Mouse (Mus musculus): ENCODE data around the gene Yipf3.

Yipf3 gene

DNA sequence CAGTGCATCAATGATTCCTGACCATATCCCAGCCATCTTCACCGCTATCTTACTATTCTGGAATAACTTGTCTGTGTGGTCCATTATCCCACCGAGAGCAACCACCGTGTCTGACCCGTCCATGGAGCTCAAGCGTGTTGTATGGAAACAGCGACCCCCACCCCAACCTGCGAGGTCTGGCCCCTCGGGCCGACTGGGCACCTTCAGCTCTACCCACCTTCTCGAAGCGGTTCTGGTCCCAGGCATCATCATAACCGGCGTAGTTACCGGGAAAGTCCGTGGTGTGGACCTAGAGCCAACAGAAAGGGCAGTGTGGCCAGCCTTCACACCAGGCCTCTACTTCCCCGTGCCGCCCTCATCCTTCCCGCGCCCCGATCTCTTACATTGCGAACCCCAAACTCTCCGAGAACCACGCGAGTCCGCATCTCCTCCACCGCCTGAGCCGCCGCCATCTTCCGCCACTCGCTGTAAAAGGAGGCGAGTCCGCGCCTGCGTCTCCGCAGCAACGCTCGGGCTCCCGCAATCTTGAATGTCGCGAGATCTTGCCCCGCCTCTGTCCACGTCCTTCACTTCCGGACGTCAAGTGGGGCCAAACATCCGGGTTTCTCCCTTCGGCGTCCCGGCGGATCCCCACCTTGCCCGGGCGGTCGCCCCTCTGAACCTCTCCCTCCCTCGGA lies at the start of gene Yipf3, which contains the start of gene Polr1c:
TSS of gene Yipf3 (plus strand) at position 569 of the 677 bp plus-strand sequence.
TSS of gene Polr1c (minus strand) at position 543 of the 677 bp plus-strand sequence.
- DNase-seq = peak; percentile 95

DNA sequence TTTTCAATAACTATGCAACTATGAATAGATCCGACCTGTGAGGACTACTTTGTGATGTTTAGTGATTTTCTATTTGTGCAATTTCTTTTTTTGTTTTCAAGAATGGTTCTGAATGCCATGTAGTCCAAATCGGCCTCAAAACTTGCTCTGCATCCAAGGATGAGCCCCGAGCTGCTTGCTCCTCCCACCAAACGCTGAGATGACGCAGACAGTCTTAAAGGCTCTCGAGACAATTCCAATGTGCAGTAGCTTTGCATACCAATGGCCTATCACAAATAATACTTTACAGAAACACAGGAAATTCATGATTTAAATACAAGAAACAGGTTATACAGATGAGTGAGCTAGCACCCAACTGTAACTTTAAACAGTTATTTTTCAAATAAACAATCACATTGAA lies 46.7 kb upstream of the Yipf3 start:
- peak; percentile 5 to 6 for DNase-seq

DNA sequence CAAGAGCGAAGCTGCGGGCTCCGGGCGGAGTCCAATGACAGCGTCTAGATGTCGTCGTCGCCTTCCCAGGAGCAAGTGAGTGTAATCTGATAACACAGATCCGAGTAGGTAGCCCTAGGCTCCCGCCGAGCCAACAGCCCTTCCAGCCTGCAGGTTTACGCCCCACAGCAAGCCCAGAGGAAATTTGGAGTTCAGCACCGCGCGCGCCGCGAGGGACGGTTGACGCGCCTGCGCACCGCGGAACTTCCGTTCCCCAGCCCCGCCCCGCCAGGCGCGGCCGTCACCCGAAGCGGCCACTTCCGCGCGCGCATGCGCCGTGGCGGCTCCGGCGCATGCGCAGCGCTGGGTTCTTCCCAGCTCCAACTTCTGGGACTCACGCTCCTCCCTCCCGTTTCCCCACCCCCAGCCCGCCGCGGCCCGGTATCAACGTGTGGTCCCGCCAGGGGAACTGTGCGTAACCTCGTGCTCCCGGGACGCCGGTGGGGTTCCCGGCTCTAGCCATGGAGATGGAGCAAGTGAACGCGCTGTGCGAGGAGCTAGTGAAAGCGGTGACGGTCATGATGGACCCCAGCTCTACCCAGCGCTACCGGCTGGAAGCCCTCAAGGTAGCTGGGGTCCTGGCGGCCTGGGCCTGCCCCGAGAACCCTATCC lies 45.3 kb upstream of the Yipf3 start, which contains the start of the genes Polh and Xpo5:
TSS of gene Polh (minus strand) at position 225 of the 651 bp plus-strand sequence.
TSS of gene Xpo5 (plus strand) at position 362 of the 651 bp plus-strand sequence.
- peak; percentile 94 to 95 for DNase-seq

DNA sequence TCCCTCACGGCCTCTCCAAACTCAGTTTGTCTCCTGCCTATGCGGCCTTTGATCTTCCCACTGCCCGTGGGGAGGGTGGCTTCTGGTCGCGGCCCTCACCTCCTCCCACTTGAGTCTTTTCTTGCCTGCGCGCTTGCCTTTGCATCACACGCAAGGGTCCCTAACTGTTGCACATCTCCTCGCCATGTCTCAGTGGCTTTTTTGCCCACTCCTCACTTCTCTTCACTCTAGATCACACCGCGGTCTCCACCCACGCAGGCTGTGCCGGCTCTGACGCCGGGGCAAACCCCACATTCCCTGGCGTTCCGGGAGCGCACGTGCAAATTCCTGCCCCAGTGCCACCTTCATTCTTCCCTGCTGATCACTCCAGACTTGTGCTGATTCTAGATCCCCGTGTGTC lies 44.8 kb upstream of the Yipf3 start:
- DNase-seq = peak in 1 of 2 experiments; percentile 14

DNA sequence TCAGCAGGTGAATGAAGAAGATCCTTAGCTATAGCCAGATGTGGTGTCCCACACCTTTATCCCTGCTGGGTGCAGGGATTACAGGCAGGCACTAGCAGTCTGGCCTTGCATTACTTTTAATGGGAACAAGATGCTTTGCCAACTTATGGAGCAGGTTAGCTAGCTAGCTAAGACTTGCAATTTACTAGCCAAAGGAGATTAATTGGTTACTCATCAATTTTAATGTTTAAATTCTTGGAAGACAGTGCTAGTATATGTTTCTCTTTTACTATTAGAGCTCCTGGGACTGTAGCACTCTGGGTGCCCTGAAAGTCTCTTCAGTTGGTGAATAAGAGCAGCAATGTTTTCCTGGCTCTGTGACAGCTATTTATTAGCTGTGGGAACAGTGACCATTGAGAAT lies 41.2 kb upstream of the Yipf3 start:
- DNase-seq = no peak

DNA sequence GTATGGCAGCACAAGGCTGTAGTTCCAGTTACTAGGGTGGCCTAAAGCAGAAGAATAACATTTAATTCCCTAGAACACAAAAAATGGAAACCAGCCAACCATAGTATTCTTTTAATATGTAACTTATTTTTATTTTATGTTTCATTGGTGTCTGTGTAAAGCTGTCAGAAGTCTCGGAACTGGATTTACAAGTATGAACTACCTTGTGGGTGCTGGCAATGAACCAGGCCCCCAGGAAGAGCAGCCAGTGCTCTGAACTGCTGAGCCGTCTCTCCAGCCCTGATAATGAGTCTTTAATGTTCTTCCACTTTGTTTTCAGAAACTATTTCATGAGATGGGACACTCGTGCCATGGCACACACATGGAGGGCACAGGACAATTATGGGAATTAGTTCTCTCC lies 37.3 kb upstream of the Yipf3 start:
- no peak for DNase-seq

DNA sequence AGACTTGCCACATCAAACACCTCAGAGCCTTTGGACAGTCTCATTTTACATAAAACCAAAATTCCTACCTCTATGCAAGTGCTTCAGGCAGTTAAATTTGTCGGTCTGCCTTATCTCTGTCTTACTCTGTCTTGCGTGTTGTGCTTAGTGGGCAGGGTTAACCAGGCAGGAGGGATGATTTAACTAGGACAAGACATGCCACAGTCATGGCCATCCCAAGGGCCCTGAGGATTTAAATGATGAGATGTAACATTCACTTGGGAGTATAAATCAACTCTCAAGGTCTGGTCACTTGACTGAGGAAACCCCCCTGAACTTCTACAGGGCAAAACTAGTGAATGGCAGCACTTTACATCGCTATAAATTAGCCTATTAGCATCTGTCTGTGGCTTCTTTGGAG lies 26.3 kb upstream of the Yipf3 start:
- DNase-seq = no peak

DNA sequence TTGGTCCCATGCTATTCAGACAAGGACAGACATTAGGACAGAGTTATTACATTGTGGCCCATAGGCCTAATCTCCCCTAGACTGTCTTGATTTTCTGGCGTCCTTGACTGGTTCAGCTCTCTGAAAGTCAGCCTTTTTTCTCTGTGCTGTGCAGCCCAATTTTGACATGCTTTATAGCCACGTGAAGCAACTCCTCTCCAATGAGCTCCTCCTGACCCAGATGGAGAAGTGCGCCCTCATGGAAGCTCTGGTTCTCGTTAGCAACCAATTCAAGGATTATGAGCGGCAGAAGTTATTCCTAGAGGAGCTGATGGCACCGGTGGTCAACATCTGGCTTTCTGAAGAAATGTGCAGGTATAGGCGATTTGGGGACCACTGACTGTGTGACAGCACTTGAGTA lies 20.3 kb upstream of the Yipf3 start:
- DNase-seq = no peak

DNA sequence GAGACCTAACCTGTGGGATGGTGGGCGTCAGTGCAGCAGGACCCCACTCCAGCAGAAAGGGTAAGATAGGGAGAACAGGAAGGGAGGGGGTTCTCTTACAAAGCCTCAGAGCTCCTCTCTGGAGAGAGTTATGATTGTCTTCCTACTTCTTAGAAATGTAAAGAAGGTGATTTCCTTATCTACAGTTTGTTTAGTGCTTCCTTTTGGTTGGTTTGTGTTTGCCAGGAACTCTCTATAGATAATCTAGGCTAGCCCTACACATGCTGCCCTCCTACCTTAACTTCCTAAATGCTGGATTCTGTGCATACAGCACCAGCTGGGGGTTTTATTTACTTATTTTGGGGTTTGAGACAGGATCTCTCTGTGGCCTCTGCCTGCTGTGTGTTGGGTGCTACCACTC lies 11.8 kb upstream of the Yipf3 start:
- DNase-seq = no peak

DNA sequence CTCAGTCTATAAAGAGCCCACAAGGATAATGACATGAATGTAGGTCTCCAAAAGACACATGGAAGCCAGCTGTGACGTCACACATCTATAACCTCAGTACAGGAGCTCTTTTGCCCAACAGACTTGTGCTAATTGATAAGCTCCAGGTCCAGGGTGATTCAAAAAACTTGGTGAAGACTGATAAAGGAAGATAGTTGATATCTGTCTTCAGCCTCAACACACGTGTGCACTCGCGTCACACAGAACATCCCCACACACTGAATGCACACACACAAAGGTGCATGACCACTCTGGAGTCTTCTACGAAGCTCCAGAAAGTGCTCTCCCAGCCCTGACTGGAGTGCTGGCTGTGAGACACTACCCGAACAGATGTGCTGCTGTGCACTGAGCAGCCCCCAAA lies 10.8 kb upstream of the Yipf3 start:
- DNase-seq = no peak

DNA sequence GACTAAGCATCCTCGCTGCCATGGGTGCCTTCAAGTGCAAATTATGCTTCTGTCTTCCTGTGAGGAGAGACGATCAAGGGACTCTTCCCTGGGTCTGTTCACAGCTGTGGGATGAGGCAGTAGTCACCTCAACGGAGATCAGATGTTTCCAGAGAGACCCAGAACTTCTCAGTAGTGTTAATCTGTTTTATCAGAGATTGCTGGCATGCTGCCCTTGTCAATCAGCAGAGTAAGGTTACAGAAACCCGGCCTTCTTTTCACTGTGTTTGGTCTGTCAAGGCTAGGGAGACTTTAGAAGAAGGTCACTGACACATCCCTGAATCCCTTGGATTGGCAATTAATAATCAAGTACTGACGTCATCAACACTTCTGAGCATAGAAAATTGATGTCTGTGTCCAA lies 10.4 kb upstream of the Yipf3 start:
- no peak for DNase-seq

DNA sequence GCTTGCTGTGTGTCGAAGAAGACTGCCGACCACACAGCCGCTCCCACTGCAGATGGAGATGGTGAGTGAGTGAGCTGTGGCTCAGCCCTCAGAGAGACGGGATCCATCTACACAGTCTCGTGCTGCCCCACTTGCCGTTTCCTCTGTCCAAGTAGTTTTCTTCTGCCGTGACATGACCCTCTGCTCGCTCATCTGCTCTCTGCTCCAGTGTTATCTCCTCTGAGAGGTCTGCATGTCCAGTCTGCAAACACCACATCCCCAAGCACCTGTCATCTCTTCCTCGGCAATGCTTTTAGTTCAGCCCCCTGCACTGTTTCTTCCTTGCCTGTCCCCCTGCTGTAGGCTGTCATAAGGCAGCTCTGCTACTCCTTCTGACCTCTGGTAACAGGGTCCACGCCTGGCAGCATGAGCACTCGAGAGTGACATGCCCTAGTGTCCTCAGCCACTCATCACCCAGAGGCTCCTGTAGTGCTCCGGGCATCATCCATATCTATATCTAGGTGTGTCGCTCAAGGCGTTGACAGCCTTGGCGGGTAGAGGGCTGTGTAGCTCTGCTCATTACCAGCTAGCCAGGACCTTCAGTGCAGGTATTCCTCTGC lies 8.3 kb upstream of the Yipf3 start:
- no peak for DNase-seq

DNA sequence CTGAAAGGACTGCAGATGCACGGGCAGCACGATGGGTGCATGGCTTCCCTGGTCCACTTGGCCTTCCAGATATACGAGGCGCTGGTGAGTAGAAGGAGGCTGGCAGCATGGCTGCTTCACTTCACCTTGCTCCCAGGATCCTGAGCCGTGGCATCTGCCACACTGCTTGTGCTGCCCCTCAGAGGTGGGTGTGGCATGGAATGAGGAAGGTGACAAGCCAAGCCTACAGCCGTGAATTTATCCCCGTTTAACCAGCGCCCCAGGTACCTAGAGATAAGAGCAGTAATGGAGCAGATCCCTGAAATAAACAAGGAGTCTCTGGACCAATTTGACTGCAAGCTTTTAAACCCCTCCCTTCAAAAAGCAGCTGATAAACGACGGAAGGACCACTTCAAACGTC lies 6.4 kb upstream of the Yipf3 start:
- no peak for DNase-seq

DNA sequence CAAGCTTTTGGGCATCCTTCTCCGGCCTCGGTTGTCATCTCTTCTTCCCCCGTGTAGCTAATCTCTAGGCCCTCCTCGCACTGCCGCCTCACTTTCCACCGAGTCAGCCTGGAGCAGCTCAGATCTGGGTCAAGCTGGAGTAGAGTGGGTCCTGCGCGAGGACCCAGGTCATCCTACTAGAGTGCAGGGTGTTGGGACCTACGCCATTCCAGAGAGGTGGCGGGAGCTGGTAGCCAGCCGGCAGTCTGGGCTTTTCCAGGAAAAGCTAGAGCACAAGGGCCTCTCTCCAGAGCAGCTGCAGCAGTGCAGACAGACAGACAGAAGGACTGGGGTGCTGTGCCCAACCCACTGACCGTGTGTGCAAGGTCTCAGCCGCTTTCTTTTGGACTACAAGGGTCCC lies 5.6 kb upstream of the Yipf3 start:
- no peak for DNase-seq

DNA sequence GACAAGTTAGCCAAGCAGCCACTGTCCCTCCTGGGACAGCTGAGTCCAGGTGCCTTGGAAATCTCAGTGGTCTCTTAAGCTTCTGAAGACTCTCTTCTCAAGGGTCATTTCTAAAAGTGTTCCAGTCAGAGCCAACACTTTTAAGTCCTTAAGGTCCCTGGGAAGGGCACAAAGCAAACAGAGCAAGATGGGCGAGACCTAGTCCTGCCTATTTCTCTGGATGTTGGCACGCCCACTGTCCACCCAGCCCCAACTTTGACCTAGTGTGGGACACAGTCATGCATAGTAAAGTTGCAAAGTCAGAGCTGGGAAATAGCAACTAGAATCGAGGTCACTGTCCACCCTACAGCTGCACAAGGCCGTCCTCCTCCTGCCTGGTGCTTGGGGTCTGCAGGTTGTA lies 4.9 kb upstream of the Yipf3 start:
- DNase-seq = no peak

DNA sequence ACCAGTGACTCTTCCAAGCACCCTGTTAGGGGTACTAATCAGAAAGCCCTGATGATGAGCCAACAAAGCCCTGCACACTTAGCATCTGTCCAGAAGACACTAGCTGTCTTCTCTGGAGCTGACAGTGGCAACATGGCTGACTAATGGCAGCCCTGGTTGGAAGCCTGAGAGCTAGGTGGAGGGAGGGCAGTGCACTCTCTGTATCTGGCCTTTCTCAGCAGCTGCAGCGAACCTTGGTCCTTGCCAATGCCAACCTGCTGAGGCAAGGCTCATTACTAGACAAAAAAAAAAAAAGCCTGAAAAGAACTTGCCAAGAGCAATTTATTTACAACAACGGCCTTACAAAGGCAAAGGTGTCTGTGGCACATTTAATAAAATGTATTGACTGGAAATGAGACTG lies 4.3 kb upstream of the Yipf3 start:
- DNase-seq = no peak

DNA sequence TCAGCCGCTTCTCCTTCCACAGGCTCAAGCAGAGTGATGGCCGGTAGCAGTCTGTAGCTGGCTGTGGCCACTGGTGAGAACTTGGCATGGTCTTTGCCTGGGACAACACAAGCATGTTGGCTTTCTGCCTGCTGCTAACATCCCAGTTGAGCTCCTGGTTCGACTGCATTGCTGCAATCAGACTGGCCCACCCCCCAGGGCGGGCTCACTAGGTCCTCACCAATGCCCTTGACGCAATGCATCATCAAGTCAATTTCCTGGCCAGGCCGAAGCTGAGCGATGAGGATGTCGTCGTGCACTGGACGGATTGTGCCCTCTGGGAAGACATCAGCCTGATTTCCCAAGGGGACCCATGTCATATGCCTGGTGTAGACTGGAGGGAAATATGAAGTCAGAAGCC lies 3.3 kb upstream of the Yipf3 start:
- DNase-seq = no peak

DNA sequence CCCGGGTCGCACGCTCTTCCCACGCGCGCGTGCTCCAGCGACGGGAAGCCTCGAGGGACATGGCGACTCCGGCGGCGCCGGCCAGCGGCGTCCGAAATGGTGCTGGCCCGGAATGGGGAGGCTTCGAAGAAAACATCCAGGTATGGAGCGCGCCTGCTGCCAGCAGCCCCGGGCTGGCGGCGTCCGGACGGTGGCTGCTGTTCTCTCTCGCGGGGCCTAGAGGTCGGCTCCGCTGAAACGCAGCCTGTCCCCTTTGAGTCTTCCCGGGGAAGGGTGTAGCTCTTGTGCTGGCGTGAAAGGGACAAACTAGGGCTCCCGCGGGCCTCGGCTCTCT lies 276 bp downstream of the Yipf3 start:
- no peak for DNase-seq

DNA sequence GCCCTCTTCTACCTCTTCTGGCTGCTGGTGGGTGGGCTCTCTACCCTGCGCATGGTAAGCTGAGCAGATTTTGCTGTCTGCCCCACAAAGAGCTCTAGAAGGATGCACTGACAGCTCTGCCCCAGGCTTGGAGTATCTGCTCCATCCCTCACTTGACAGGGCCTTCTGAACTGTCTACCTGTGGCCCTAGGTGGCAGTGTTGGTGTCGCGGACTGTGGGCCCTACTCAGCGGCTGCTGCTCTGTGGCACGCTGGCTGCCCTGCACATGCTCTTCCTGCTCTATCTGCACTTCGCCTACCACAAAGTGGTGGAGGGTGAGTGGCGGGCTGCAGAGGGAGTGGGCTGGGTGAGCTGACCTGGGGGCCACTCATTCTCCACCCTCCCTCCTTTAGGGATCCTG lies 3.3 kb downstream of the Yipf3 start:
- peak; percentile 24 to 27 for DNase-seq

DNA sequence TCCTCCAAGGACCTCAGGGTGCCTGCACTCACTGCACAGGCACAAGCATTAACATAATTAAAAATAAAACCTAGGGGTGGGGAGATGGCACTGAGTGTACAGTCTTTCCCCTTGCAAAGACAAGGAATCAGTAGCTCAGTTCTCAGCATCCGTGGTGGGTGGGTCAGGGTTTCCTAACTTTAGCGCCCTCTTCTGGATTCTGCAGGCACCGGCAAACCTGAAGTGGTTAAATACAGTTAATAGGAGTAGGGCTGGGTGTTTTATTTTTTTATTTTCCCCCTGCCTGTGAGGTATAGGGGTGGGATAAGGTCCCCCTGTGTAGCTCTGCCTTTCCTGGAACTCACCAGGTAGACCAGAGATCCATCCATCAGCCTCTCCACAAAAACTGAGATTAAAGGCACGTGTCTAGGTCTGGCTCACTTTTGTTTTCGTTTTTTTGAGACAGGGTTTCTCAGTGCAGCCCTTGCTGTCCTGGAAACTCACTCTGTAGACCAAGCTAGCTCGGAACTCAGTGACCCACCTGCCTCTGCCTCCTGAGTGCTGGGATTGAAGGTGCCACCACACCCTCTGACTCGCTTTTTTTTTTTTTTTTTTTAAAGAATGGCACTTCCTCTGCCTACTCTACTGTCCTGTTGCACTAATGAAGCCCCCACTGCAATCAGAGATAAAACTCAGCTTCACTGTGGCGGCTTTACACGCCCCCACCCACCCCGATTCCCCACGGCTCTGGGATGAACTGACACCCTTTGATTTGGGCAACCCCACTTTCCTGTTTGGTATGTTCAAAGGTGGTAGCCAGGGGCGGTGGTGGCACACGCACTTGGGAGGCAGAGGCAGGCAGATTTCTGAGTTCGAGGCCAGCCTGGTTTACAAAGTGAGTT lies 4.9 kb downstream of the Yipf3 start:
- peak; percentile 50 to 66 for DNase-seq

DNA sequence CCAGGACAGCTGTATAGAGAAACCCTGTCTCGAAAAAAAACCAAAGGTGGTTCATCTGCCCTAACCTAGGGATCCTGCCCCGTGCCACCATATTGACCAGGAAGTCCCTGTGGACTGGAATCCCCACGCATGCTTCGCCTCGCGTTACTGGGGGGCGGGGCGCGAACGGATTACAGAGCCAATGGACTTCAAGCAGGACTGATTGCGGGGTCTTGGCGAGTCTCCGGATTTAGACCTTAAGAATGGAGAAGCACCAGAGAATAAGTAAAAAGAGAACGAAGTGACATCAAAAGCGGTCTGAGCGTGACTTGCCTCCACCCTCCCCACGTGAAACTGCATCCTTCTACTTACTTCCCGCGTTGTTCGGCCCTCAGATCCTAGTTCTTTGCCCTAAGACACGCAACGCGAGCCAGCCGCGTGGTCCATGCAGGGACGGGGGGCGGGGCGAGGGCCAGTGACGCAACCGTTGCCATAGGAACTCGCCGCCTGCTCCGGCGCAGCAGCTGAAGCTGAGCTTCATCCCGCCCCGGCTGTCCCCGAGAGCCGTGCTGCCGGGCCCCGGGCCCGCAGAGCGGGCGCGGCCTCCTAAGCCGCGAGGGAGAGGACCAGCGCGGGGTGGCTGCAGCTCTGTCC lies 5.7 kb downstream of the Yipf3 start, which contains the start of gene Lrrc73:
TSS of gene Lrrc73 (plus strand) at position 80 of the 633 bp plus-strand sequence.
- peak; percentile 94 to 96 for DNase-seq

DNA sequence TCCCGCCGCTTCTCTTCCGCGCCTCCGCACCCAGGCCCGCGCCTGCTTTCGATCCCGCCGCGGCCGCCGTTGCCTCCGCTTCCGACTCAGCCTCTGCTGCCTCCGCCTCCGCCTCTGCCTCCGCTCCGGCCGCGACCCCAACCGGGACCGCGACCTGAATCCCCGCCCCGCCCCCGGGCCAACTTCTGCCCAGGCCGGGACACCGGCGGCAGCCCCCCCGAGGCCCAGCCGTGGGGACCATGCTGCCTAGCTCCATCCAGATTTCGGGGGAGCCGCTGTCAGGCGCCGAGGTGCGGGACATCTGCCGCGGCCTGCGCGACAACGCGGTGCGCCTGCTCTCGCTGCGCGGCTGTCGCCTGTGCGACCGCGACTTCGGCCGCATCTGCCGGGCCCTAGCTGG lies 6.2 kb downstream of the Yipf3 start:
- DNase-seq = peak; percentile 29 to 41

DNA sequence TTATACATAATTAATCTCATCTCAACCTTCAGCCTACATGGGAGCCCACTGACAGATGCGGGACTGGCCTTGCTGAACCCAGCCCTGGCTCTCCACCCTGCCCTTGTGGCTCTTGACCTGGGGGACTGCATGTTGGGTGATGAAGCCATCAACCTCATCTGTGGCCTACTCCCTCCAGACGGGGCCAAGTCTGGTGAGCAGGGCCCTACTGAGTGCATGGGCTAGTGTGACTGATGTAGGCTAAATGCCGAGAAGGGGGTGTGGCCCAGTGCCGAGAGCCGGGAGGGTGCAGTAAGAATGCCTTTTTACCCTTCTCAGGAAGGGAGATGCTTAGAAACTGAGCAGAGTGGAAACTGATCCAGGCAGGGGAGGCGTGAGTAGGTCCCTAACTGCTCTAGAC lies 7.3 kb downstream of the Yipf3 start:
- peak in 1 of 2 experiments; percentile 23 for DNase-seq

All from B cell, adult 2 months (primary cell).